Mouse (Mus musculus) stomach, embryonic 16.5 days (tissue): ENCODE results near the gene Olfr935. TPM values are rescaled to one million over a fixed set of nuclear protein-coding genes. Genes with fewer than 3 reads are reported as not detected.

Experiments used
- ATAC-seq: fragments of 200-750 bp; cut with Nextera tagmentation; 2 replicates; pipeline ENCODE4 v1.8.0; 2017; ENCODE audit warnings: moderate number of reproducible peaks, moderate TSS enrichment; ENCODE audit not compliant: insufficient read depth, low FRiP score
- H3K27ac ChIP-seq: fragments of 300-500 bp; sonication (generic); 2 replicates; pipeline ENCODE4 v1.5.1; 2014; ENCODE audit warnings: low read length
- H3K27me3 ChIP-seq: fragments of 300-500 bp; sonication (generic); 2 replicates; pipeline ENCODE4 v1.6.1; 2014; ENCODE audit warnings: low read length, control low read depth, mixed read lengths; ENCODE audit not compliant: control insufficient read depth, insufficient read depth
- H3K36me3 ChIP-seq: fragments of 300-500 bp; sonication (generic); 2 replicates; pipeline ENCODE4 v1.6.1; 2014; ENCODE audit warnings: low read length; ENCODE audit not compliant: control insufficient read depth, insufficient read depth
- H3K4me1 ChIP-seq: fragments of 300-500 bp; sonication (generic); 2 replicates; pipeline ENCODE4 v1.6.1; 2014; ENCODE audit warnings: low read length, control low read depth, mixed read lengths; ENCODE audit not compliant: control insufficient read depth, insufficient read depth
- H3K4me2 ChIP-seq: fragments of 300-500 bp; sonication (generic); 2 replicates; pipeline ENCODE4 v1.6.1; 2014; ENCODE audit warnings: low read depth, low read length, mixed read lengths
- H3K4me3 ChIP-seq: fragments of 300-500 bp; sonication (generic); replicated peaks from 2 replicates; pipeline ENCODE4 v1.5.1; 2014; ENCODE audit warnings: mild to moderate bottlenecking, low read length
- H3K9ac ChIP-seq: fragments of 300-500 bp; sonication (generic); 2 replicates; pipeline ENCODE4 v1.6.1; 2014; ENCODE audit warnings: low read length
- H3K9me3 ChIP-seq: fragments of 300-500 bp; sonication (generic); replicated peaks from 2 replicates; pipeline ENCODE4 v1.6.1; 2016; ENCODE audit warnings: low read length, control low read depth; ENCODE audit not compliant: control insufficient read depth
- WGBS: fragments of 180-500 bp; shearing (Covaris S2); extraction: QIAGEN DNeasy Blood & Tissue Kit; methylation state at CpG from one replicate; pipeline ENCODE4 v1.1.7; 2014; 5-methylcytosine and 5-hydroxymethylcytosine counted together
- microRNA-seq: library from miRNA; unstranded; fragments of <30 nt; microRNA quantifications from one replicate; pipeline ENCODE4, GENCODE M21; 2016
- polyA plus RNA-seq: library from polyadenylated mRNA; unstranded; fragments of >200 nt; fragmentation: Nextera tagmentation; extraction: Ambion mirVana; gene quantifications from 2 replicates; pipeline ENCODE4 v1.2.1, GENCODE M21; 2015

Gene Olfr935
- not detected in 2 replicates for polyA plus RNA-seq

GRCm38 (mm10) chr9:38999583-38999982, at the start of gene Olfr935:
Gene Olfr935, minus strand, starts transcription at chr9:38999683.
- no peaks in the 10 kb centered on the region for H3K9me3 ChIP-seq
- ATAC-seq, result no peak
- H3K4me2 ChIP-seq, result no peak within 1 kb of the TSS
- no peak within 1 kb of the TSS for H3K4me3 ChIP-seq
- no peak within 1 kb of the TSS for H3K27ac ChIP-seq
- H3K9ac ChIP-seq, result no peak within 1 kb of the TSS
- no peaks in the 10 kb centered on the region for H3K4me1 ChIP-seq
- no peaks in the 10 kb centered on the region for H3K27me3 ChIP-seq
- no peaks in the 10 kb centered on the region for H3K36me3 ChIP-seq
- WGBS, result 78% methylated on average over 2 of the region's 2 CpGs

- 76% methylated on average over 1 of the region's 1 CpGs for WGBS
- H3K9ac ChIP-seq, result no peak within 1 kb of the TSS
- H3K4me2 ChIP-seq, result no peak within 1 kb of the TSS
- H3K9me3 ChIP-seq, result no peaks in the 10 kb centered on the region
- no peak within 1 kb of the TSS for H3K27ac ChIP-seq
- H3K4me1 ChIP-seq, result no peaks in the 10 kb centered on the region
- H3K4me3 ChIP-seq, result no peak within 1 kb of the TSS
- no peaks in the 10 kb centered on the region for H3K36me3 ChIP-seq
- no peaks in the 10 kb centered on the region for H3K27me3 ChIP-seq
- no peak for ATAC-seq
Observed at GRCm38 (mm10) chr9:39023277-39023676, 23.8 kb upstream of the Olfr935 start, which contains the start of gene Olfr146. Gene Olfr146, minus strand, starts transcription at chr9:39023377.

GRCm38 (mm10) chr9:38988215-38988614, 11.3 kb downstream of the Olfr935 start, which contains the start of gene Olfr934:
Gene Olfr934, minus strand, starts transcription at chr9:38988315.
- WGBS, result 94% methylated on average over 2 of the region's 2 CpGs

GRCm38 (mm10) chr9:38972013-38972412, 27.5 kb downstream of the Olfr935 start, which contains the start of gene Olfr933:
Gene Olfr933, plus strand, starts transcription at chr9:38972313.
- H3K9ac ChIP-seq, result no peak within 1 kb of the TSS
- no peaks in the 10 kb centered on the region for H3K36me3 ChIP-seq
- no peaks in the 10 kb centered on the region for H3K4me1 ChIP-seq
- H3K4me2 ChIP-seq, result no peak within 1 kb of the TSS
- no peaks in the 10 kb centered on the region for H3K27me3 ChIP-seq
- no peaks in the 10 kb centered on the region for H3K9me3 ChIP-seq
- 77% methylated on average over 4 of the region's 4 CpGs for WGBS
- no peak within 1 kb of the TSS for H3K4me3 ChIP-seq
- no peak within 1 kb of the TSS for H3K27ac ChIP-seq
- no peak for ATAC-seq

More at GRCm38 (mm10) chr9:38988215-38988614, 11.3 kb downstream of the Olfr935 start, which contains the start of gene Olfr934:
- no peak for ATAC-seq
- no peak within 1 kb of the TSS for H3K4me2 ChIP-seq
- H3K9ac ChIP-seq, result no peak within 1 kb of the TSS
- H3K27me3 ChIP-seq, result no peaks in the 10 kb centered on the region
- H3K36me3 ChIP-seq, result no peaks in the 10 kb centered on the region
- H3K9me3 ChIP-seq, result no peaks in the 10 kb centered on the region
- no peak within 1 kb of the TSS for H3K4me3 ChIP-seq
- no peak within 1 kb of the TSS for H3K27ac ChIP-seq
- H3K4me1 ChIP-seq, result no peaks in the 10 kb centered on the region

- Histone ChIP-seq H3K27me3 (no peaks in the 10 kb centered on the region), H3K27ac (no peak overlapping the region), H3K36me3 (no peaks in the 10 kb centered on the region), H3K9ac (no peak overlapping the region), H3K4me1 (no peaks in the 10 kb centered on the region), H3K4me2 (no peak overlapping the region), H3K4me3 (no peak overlapping the region), H3K9me3 (no peaks in the 10 kb centered on the region)
- ATAC-seq, result no peak
- WGBS, result 76% methylated on average over 4 of the region's 4 CpGs
Observed at GRCm38 (mm10) chr9:38954124-38954416, 45.4 kb downstream of the Olfr935 start.

- H3K36me3 ChIP-seq, result no peaks in the 10 kb centered on the region
- H3K9me3 ChIP-seq, result no peaks in the 10 kb centered on the region
- no peak for ATAC-seq
- H3K9ac ChIP-seq, result no peak overlapping the region
- H3K4me3 ChIP-seq, result no peak overlapping the region; the same call in 1 of the 2 replicates
- H3K4me2 ChIP-seq, result no peak overlapping the region
- no peaks in the 10 kb centered on the region for H3K4me1 ChIP-seq
- H3K27me3 ChIP-seq, result no peaks in the 10 kb centered on the region
- no peak overlapping the region for H3K27ac ChIP-seq
- 48% methylated on average over 7 of the region's 7 CpGs for WGBS
Observed at GRCm38 (mm10) chr9:38953401-38954123, 45.9 kb downstream of the Olfr935 start.

Small RNA genes lying within 50 kb of the gene (microRNA-seq; reads per million reads assigned to microRNA genes)
- gene Gm25529, result not detected

Other genes starting within 250 kb of the Olfr935 start
- gene Olfr920, start 247.4 kb downstream of the Olfr935 start, polyA plus RNA-seq, result 0.03 TPM in 1 of 2 replicates, not detected in the other
- not detected in 2 replicates for gene Olfr921, start 226.6 kb downstream of the Olfr935 start, polyA plus RNA-seq
- not detected in 2 replicates for gene Olfr922, start 185.1 kb downstream of the Olfr935 start, polyA plus RNA-seq
- not detected in 2 replicates for gene Olfr923, start 173.1 kb downstream of the Olfr935 start, polyA plus RNA-seq
- gene Olfr924, start 155.2 kb downstream of the Olfr935 start, polyA plus RNA-seq, result not detected in 2 replicates
- gene Olfr26, start 144.6 kb downstream of the Olfr935 start, polyA plus RNA-seq, result not detected in 2 replicates
- not detected in 2 replicates for gene Olfr926, start 122.6 kb downstream of the Olfr935 start, polyA plus RNA-seq
- not detected in 2 replicates for gene Olfr930, start 69.9 kb downstream of the Olfr935 start, polyA plus RNA-seq
- gene Olfr933, start 27.4 kb downstream of the Olfr935 start, polyA plus RNA-seq, result not detected in 2 replicates
- not detected in 2 replicates for gene Olfr934, start 11.4 kb downstream of the Olfr935 start, polyA plus RNA-seq
- not detected in 2 replicates for gene Olfr146, start 23.7 kb upstream of the Olfr935 start, polyA plus RNA-seq
- gene Olfr937, start 65.3 kb upstream of the Olfr935 start, polyA plus RNA-seq, result not detected in 2 replicates
- gene Olfr938, start 79.2 kb upstream of the Olfr935 start, polyA plus RNA-seq, result not detected in 2 replicates
- gene Olfr27, start 128.4 kb upstream of the Olfr935 start, polyA plus RNA-seq, result not detected in 2 replicates
- gene Olfr943, start 166.6 kb upstream of the Olfr935 start, polyA plus RNA-seq, result not detected in 2 replicates
- gene Olfr944, start 202.2 kb upstream of the Olfr935 start, polyA plus RNA-seq, result not detected in 2 replicates